Mouse (Mus musculus): ENCODE results near the gene Dyrk1a.

Dyrk1a gene

DNA sequence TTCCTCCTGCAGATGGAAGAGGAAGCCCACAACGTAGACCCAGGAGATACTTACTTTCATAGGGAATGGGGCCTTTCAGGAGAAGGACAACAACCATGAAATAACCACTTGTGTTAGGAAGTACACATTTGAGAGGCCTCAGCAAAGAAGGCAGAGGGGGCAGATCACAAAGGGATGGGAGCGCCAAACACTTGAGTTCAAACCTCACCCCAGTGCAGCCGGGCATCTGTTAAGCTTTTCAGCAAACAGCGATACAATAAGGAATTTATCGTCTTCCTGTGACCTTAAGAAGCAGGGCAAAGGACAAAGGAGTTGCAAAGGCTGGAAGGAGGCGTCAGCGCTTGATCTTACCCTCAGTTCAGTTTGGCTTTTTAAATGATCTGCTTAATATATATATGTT is 10.0 kb upstream of the Dyrk1a start:
- DNase-seq (ENCODE audit: low spot score) = no peak

DNA sequence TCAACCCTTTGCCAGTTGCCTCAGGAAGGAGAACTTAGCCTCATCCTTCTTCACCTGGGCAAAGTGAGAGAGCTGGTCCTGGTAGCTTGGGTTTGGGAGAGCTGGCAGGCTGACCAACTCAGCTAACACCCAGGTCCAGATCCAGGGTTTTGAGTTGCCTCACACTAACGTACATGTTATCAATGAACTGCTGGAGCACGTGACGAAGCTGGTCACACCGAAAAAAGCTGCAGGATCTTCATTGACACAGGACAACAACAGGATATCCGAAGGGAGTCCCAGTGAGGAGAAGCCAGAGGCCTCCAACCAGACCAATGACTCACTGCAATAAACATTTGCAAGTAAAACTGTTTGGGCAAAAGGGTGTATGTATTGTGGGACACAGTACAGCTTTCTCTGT is 9.2 kb upstream of the Dyrk1a start:
- no peak for DNase-seq (ENCODE audit: low spot score)

DNA sequence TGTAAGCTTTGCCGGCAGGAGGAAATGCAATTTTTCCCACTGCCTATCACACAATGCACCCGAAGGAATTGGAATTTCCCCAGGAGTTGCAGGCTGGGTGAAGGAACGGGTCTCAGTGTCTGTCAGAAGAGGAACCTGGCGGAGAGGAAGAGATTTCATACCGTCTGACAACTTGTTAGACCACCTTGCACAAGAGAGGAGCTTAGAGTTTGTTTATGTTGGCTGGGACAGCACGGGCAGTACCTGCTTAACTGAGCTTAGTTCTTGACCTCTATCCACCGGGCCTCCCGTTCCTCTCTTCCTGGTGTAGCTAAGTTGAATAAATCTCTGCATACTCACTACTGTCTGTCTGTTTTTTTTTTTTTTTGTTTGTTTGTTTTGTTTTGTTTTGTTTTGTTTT is 3.7 kb upstream of the Dyrk1a start:
- no peak for DNase-seq (ENCODE audit: low spot score)

DNA sequence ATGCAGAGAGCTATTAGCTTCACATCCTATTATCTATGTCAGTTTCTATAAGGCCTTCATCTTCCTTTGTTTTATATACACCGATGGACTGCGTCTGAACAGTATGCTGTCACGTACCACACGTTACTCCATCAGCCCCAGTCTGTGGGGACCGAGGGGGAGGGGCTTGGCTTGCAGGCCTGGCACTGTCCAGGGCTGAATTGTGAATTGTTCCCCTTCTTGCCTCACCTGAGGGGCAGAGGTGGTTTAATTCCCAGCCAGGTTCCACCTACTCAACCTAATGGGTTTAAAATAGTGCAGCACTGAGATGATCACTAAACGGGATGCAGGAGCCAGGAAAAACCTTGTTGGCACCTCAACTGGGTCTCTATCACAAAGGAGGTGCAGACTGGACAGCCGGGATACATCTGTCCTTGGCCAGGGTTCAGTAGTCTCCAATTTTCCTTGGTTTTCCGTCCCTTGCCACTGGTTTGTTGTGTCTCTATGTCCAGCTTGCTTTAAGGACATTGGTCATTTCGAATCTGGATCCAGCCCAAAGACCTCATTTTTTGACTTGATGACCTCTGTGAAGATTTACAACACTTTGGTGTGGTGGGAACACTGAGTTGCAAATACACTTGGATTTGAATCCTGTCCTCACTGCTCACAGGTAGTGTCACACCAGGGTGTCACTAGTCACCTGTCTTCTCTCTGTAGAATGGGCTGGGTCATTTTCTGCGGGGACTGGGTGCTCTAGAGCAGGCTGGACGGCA is 2.8 kb upstream of the Dyrk1a start:
- no peak for DNase-seq (ENCODE audit: low spot score)

DNA sequence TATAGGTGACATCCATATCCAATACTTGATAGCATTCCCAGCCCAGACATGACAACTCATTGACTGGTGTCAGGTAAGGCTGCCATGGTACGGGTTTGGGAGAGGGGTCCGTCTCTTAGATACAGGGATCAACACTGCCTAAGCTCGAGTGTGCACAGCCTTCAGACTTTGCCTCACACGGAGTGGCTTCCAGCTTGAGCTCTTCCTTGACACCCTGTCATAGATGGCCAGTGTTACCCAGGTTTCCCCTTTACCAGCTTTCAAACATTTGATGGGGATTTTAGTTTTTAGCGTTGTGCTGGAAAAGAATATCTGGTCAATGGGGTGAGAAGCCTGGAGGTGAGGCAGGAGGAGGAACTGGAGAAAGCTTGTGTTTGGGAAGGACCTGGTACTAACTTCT is 2.1 kb upstream of the Dyrk1a start:
- DNase-seq (ENCODE audit: low spot score) = no peak

DNA sequence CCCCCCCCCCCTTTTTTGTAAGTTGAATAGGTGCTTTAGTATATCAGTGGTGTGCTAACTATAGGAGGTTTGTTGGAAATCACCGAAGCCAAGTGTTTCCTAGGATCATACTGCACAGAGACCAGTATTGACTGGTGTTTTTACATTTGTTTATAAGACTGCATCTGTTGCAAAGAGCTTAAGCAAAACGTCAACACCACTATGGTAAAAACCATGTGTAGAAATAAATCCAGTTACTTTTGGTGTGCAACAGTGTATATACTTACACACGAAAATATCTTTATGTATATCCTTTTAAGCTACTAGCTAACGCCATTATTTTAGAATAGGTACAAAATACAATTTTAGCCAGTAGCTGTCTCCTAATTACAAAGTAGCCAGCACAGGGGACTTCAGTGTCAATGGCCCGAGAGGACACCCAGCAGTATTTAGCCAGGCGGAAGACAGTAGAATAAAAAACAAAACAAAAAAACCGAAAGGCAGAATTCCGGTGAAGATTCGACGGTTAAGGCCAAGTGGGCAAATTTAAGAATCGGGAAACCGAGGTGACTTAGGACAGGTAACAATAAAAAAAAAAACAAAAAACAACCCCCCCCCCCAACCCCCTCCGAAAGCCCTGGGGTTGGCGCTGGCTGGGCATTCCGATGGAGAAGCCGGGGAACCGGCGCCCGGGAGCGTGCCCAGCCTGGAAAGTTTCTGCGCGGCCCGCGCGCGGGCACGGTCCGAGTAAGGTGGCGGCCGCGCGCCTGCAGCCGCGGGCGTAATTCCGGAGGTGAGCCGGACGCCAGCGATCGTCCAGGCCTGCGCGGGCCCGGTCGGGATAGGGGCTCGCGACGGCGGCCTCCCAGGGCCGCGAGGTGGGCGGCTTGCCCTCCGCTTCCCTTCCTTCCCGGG is 1.2 kb upstream of the Dyrk1a start:
- peak; percentile 84 for DNase-seq (ENCODE audit: low spot score)

DNA sequence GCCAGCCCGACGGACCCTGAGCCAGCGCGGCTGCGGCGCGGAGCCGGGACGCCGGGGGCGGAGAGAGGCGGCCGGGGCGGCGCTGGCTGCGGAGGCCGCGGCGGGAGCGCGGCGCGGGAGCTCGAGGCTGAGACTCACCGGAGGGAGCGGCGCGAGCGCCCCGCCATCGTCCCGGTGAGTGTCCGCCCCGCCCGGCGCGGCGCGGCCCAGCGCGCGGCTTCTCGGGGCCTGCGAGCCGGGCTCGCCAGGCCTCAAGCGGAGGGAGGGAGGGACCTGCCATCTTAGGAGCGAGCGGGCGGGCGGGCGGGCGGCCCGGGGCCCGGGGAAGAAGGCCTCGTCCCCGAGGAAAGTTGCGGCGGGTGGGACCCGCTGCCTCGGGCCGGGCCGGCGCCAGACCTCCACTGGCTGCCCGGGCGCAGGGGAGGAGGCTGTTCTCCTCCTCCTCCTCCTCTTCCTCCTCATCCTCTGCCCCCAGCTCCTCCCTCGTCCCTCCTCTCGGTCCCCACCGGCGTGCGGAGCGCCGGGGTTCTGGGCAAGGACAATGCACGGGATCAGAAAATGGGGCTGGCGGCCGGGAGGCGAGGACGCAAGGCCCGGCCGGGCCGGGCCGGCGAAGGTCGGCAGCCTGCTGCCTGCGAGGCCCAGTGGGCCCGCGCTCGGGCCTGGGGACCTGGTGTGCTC is 691 bp downstream of the Dyrk1a start:
- peak; percentile 74 for DNase-seq (ENCODE audit: low spot score)

DNA sequence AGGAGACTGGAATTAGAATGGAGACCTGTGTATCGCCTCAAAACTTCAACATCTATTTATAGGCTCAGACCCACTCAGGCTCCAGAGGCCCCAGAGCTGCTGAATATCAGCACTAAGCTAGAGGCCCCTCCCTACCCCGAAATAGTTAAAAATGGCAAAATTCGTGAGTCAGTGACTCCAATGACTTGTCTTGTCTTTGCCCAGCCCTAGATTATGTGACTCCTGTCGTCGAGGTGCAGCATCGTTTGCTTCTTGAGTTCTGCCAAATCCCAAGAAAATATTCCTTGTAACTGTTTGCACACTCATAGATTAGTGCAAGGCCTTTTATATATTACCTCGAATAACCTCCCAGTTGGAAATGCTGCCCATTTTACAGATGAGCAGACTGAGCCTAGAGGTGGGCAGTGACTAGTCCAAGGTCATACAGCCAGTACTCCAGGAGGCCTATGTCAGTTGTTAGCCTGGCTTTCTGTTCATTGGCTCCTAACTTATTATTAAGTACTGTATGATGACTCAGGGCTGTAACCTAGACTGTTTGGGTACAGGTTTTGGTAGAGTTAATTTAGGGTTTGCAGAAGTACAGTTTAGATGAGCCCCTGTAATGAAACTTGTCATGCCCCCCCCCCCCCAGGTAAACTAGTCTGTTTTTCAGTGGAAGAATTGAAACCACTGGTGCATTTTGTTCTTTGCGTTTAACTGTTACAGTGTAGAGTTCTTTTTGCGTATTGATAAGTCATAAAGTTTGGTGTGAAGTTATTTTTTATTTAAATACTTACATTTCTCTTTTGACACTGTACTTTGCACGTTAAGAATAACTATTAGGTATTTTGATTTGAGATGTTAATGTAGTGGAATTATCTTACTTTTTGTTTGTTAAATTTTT is 1.5 kb downstream of the Dyrk1a start:
- no peak for DNase-seq (ENCODE audit: low spot score)

DNA sequence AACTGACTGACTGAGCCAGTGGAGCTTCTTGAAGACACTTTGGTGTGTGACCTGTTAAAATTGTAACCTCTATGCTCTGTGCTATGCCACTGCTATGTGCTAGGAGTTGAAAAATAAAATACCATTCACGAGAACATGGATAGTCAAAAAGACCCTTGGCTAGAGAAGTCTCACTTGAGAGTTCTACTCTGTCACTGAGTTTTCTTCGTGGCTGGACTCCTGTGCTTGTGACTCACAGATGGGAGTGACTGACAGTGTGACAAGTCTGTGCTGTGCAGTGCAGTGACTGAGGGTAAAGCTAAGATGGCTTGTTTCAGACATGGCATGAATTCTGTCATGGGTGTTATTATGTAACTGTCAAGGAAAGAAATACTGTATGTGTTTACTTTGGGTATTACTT is 2.6 kb downstream of the Dyrk1a start:
- DNase-seq (ENCODE audit: low spot score) = no peak

DNA sequence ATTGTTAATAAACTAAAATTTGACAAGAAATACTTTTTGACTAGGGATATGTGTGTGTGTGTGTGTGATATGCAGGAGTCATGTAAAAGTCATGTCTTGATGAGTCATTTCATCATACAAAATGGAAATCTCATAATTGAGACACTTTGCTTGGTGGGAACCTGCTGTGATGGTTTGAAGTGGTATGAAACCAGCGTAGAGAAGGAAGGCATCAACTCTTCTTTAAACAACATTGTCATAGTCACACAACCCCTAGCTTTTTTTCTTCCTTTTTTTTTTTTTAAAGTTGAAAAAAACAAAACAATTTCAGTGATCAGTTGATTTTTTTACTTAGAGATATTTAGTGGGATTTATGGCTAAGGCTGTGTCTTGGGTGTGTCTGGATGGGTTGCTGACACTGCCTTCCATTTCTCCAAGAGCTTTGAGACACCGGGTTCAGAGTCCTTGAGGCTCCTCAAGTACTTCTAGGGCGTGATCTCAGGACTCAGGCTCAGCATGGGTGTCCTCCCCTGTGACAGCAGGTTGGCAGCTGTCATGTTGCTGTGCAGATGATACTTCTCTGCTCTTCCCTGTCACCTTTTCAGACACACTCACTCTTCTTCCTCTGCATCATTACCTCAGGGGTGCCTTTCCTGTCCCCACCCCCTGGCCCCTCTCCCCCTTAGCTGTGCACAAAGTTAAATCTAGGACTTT is 4.4 kb downstream of the Dyrk1a start:
- no peak for DNase-seq (ENCODE audit: low spot score)

DNA sequence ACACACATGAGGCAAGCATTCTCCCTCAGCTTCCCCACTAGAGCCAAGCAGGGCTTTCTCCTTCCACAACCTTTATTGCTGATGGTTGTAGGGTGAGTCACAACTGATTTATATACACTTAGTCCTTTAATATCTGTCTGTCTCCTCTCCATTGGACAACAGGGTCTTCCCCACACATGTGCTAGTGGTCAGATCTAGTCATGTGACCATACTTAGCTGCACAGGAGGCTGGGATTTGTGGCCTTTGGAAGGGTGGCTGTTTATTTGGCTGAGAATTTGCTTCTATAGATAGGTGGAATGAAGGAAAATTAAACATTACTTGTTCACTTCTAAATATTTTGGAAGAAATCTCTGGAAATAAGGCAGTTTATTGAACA is 4.9 kb downstream of the Dyrk1a start:
- DNase-seq (ENCODE audit: low spot score) = no peak

DNA sequence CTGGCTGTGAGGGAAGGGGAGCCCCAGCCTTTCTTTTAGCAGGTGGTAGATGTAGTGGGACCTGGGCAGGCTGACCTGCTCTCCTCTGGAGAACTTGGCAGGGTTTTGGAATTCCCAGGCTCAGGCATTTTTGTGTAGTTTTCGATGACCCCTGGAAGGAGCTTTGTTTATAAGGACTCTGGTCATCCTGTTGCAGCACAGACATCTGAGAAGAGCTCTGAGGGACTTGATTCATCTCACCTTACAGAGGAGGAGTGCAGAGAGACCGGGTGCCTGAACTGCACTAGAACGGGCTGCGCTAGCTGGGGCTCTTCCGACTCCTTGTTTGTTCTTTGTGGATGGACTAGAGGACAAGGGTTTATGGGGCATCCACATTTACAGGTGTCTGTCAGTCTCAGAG is 5.9 kb downstream of the Dyrk1a start:
- no peak for DNase-seq (ENCODE audit: low spot score)

DNA sequence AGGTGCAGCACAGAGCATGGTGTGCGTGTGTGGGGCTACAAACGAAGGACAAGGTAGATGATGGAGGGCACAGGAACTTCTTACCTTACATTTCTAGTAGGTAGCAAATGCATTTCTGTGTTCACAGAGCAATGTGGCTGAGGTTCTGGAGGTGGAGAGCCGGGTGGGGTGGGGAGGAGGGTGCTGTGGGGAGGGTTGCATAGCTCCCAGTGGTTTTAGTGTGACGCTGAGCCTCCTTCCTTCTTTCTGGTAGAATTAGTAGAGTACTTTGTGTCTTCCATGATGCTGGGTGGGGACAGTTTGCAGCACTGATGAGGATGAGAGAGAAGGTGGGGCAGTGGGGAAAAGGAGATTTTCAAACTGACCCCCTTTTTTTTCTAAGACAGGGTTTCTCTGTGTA is 9.5 kb downstream of the Dyrk1a start:
- DNase-seq (ENCODE audit: low spot score) = no peak

DNA sequence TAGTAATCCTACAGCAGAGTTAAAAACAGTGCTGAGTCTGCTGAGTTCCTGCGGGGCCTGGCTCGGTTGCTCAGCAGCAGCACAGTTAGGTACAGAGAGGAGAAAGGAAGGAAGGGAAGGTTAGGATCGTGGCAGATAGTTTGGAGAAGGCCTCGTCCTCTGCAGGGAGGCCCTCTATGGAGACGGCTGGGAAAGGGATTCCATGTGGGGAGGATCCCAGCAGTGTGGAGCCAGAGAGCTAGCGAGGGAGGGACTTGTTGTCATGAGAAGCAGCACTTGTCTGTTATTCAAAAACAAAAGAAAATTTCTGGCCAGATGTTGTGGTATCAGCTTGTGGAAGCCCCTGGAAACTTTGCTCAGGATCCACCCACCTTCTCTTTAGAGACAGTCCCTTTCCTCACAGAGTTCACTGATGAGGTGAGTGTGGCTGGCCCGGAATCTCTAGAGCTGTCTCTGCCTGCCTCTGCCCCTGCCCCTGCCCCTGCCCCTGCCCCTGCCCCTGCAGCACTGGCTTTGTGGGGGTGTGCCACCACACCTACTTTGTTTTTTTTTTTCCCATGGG is 11.1 kb downstream of the Dyrk1a start:
- peak; percentile 30 for DNase-seq (ENCODE audit: low spot score)

DNA sequence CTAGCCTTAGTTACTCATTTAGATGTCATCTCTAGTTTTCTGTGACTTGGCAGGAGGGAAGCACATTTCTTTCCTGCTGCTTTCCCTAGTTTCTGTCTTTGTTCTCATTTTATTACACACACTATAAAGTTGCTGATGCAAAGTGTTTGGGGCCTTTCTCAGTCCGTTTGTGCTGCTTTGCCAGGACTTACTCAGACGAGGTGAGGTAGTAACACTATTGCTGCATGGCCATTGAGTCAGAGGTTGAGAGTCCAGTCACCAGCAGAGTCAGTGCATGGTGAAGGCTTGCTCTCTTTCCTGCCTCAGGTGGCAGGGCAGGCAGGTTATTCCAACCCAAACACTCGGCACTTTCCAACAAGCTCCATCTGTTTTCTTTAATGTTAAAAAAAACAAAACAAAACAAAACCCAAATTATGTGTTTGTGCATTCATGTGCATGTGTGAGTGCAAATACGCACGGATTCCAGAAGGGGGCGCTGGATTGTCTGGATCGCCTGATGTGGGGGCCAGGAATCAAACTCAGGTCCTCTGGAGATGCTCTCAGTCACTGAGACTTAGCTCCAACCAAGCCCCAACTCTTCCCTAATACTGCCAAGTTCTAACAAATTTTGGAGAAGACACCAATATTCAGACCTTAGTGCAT is 16.7 kb downstream of the Dyrk1a start:
- DNase-seq (ENCODE audit: low spot score) = no peak

DNA sequence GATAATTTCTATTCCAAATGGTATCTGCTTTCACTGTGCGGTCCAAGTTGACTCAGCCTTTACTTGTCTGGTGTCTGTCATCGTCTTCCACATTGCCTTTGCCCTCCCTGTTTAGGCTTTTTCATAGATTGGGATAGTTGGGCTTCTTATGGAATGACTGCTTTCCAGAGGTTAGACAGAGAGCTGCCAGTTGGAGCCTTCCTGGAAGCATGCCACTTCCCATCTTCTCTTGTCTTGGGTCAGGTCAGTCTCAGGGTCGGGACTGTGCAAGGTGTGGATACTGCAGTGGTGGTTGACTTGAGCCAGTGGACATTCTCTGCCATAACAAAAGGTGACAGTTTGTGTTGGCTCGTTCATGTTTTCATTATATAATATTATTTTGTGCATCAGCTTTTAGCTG is 17.7 kb downstream of the Dyrk1a start:
- DNase-seq (ENCODE audit: low spot score) = no peak

DNA sequence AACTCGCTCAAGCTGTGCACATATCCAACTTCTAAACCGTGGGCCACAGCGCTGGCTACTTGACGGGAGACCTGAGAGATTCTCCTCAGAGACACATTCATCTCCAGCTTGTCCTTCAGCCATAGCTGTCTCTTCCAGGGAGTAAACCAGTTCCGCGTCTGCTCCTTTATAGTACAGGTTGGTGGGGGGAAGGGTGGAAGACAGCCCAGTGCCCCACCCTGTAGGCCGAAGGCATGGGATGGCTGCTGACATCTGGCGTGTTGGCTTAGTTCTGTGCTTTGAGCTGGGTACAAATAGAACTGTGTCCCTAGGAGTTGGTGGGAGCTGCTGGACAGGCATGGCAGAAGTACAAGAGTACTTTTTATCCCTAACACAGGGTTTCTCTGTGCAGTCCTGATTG is 18.4 kb downstream of the Dyrk1a start:
- no peak for DNase-seq (ENCODE audit: low spot score)

DNA sequence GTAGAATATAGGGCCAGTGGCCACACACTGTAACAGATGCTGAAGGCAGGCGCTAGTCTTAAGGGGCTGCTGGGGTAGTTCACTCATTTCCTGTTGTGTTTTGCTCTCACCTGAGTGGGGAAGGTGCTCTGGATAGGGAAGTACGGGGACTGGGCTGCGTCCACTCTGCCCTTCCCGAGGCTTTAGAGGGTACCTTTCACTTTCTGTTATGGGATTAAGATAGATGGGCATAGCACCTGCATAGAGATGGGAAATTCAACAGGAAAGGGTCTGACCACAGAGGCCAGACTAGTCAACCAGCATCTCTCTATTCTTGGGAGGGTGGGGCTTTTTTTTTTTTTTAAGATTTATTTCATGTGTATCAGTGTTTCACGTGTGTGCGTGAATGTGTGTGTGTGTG is 19.2 kb downstream of the Dyrk1a start:
- no peak for DNase-seq (ENCODE audit: low spot score)

DNA sequence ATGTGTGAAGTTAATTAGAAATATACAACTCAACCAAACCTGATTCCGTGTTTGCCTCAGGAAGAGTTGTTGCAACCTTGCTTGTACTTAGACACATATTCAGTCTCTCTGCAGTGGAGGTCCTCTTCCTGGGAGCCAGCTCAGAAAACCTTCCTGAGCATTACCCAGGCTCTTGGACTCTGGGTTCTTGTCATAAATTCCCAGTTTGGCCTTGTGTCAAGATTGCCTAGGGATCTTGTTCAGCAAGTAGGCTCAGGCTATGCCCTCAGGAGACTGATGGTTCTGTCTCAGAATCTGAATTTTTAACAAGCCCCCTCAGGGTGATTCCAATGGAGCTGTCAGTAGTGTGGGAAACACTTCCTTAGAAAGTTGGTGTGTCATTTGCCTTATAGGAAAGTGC is 19.8 kb downstream of the Dyrk1a start:
- no peak for DNase-seq (ENCODE audit: low spot score)

DNA sequence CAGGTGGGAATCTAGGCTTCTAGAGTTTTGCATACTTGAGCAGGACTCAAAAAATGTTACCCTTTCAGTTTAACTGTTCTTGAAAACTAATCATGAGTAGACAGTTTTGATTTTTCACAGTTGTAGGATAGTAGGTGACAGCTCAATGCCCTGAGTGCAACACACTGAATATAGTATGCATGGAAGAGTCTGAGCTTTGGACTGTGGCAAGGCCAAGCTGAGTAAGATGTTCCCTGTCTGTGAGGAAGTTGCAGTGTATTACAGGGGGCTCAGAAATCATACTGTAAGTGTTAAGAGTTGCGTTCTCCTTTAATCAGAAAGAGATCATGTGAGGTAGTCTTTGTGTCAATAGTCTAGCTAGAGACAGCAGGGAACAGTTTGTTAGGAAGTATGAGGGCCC is 20.4 kb downstream of the Dyrk1a start:
- no peak for DNase-seq (ENCODE audit: low spot score)

DNA sequence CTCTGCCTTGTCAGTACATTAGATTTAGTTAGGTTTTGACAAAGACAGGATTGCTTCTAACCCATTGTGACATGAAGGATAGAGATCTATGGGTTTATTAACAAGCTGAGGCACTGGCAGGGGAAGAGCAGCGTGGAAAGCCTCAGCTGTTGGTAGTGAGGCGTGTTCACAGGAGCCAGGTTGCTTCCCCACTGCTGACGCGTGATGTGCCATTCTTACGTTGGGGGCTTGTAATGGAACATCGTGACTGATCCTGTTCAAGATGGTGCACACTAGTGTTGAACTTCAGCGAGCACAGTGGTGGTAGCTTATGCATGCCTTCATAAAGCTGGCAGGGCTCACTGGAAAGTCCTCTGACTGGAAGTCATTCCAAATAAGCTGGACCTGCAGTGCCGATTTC is 21.2 kb downstream of the Dyrk1a start:
- no peak for DNase-seq (ENCODE audit: low spot score)
